Mouse (Mus musculus): ENCODE measurements around the gene Rgr.
"Not testable (repeated sequence)": the region's sequence is repeated elsewhere in the genome, so short reads cannot be mapped to it uniquely, and the experiment has no call there.

The Rgr gene

GRCm38 (mm10) chr14:37002852-37003251 is 45.9 kb downstream of the Rgr start:
- no peak for DNase-seq (ENCODE audit: low spot score in 2 of 2)

DNA sequence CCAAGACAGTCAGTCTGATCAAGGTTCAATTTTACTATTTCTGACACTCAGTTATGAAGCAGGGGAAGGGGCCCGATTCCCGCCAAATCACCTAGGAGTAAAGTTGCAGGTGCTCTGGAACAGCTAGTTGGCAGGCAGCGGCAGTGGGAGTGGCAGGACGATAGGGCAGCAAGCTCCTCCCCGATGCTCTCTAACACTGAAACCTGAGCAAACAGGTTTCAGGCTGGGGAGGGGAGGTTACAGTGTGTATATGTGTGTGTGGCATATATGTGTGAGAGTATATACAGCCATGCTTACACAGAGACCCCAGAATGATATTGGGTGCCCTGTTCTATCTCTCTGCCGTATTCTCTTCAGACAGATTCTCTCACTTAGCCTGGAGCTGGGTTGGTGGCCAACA is 48.0 kb downstream of the Rgr start:
- not testable (repeated sequence) for DNase-seq (ENCODE audit: low spot score in 2 of 2)

GRCm38 (mm10) chr14:36989784-36990183 is 59.0 kb downstream of the Rgr start:
- DNase-seq (ENCODE audit: low spot score in 2 of 2) = no peak

DNA sequence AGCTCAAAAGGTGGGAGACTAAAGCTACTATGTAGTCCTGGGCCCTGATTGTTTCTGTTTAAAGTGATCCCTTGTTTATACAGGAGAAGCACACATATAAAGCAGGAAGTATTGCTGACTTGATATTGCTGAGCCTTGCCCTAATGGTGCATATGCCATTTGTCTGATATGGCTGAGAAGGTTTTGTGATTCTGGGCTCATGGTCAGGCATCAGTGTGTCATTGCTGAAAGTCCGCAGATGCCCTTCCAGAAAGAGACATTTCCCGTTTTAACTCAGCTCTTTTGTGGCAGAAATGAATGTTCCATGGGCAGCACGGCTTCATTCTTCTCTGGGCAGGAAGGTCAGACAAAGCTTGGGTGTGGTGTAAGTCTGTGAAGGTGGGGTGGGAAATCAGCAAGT is 63.1 kb downstream of the Rgr start:
- no peak for DNase-seq (ENCODE audit: low spot score in 2 of 2)

Data from frontal cortex, postnatal 10 days (tissue).